Mouse (Mus musculus) forebrain, embryonic 12.5 days (tissue): ENCODE measurements at regions not wholly inside any gene's neighbourhood (a gene's known extent, or its start where the extent isn't known, plus 50 kb on each side); places are given as distances from the start of the nearest gene placed in this dataset.

Experiments
- ATAC-seq: fragments of 200-750 bp; cut with Nextera tagmentation; 2 replicates; pipeline ENCODE4 v1.8.0; 2017; ENCODE audit warnings: moderate TSS enrichment; ENCODE audit not compliant: low FRiP score
- H3K27ac ChIP-seq: fragments of 300-500 bp; sonication (generic); 2 replicates; pipeline ENCODE4 v1.5.1; 2016; ENCODE audit warnings: mild to moderate bottlenecking
- H3K27me3 ChIP-seq: fragments of 300-500 bp; sonication (generic); 2 replicates; pipeline ENCODE4 v1.6.1; 2016; ENCODE audit warnings: mild to moderate bottlenecking
- H3K36me3 ChIP-seq: fragments of 300-500 bp; sonication (generic); replicated peaks from 2 replicates; pipeline ENCODE4 v1.6.1; 2016; ENCODE audit warnings: mild to moderate bottlenecking
- H3K4me1 ChIP-seq: fragments of 300-500 bp; sonication (generic); 2 replicates; pipeline ENCODE4 v1.6.1; 2016
- H3K4me2 ChIP-seq: fragments of 300-500 bp; sonication (generic); 2 replicates; pipeline ENCODE4 v1.6.1; 2016; ENCODE audit warnings: mild to moderate bottlenecking, moderate library complexity
- H3K4me3 ChIP-seq: fragments of 300-500 bp; sonication (generic); replicated peaks from 2 replicates; pipeline ENCODE4 v1.5.1; 2016; ENCODE audit warnings: mild to moderate bottlenecking
- H3K9ac ChIP-seq: fragments of 300-500 bp; sonication (generic); 2 replicates; pipeline ENCODE4 v1.6.1; 2016; ENCODE audit warnings: mild to moderate bottlenecking
- H3K9me3 ChIP-seq: fragments of 300-500 bp; sonication (generic); 2 replicates; pipeline ENCODE4 v1.6.1; 2016
- WGBS: fragments of 180-500 bp; shearing (Covaris S2); methylation state at CpG from one replicate; pipeline ENCODE4 v1.1.7; 2016; 5-methylcytosine and 5-hydroxymethylcytosine counted together

GRCm38 (mm10) chr2:101476862-101477261 is 147.7 kb upstream of the Rag2 start:
- Histone ChIP-seq H3K4me1 (no peaks in the 10 kb centered on the region), H3K9me3 (no peaks in the 10 kb centered on the region), H3K9ac (no peak overlapping the region), H3K36me3 (no peaks in the 10 kb centered on the region), H3K4me3 (no peak overlapping the region), H3K4me2 (no peak overlapping the region), H3K27me3 (no peaks in the 10 kb centered on the region), H3K27ac (no peak overlapping the region)
- ATAC-seq = no peak
- 75% methylated on average over 2 of the region's 2 CpGs for WGBS

GRCm38 (mm10) chr2:101490207-101490606 is 134.3 kb upstream of the Rag2 start:
- WGBS = 92% methylated on average over 2 of the region's 2 CpGs

GRCm38 (mm10) chr2:101491762-101492161 is 132.8 kb upstream of the Rag2 start:
- Histone ChIP-seq H3K4me2 (no peak overlapping the region), H3K4me3 (no peak overlapping the region), H3K4me1 (no peaks in the 10 kb centered on the region), H3K9me3 (no peaks in the 10 kb centered on the region), H3K9ac (no peak overlapping the region), H3K27ac (no peak overlapping the region), H3K36me3 (no peaks in the 10 kb centered on the region), H3K27me3 (no peaks in the 10 kb centered on the region)
- ATAC-seq = no peak
- WGBS = 88% methylated on average over 3 of the region's 3 CpGs

More at GRCm38 (mm10) chr2:101490207-101490606, 134.3 kb upstream of the Rag2 start:
- no peak for ATAC-seq
- Histone ChIP-seq H3K4me2 (no peak overlapping the region), H3K9me3 (no peaks in the 10 kb centered on the region), H3K36me3 (no peaks in the 10 kb centered on the region), H3K27ac (no peak overlapping the region), H3K27me3 (no peaks in the 10 kb centered on the region), H3K4me3 (no peak overlapping the region), H3K9ac (no peak overlapping the region), H3K4me1 (no peaks in the 10 kb centered on the region)

- no peaks in the 10 kb centered on the region for H3K36me3 ChIP-seq
- no peak for ATAC-seq
- no peak overlapping the region for H3K4me2 ChIP-seq
- no peaks in the 10 kb centered on the region for H3K4me1 ChIP-seq
- H3K9me3 ChIP-seq = no peaks in the 10 kb centered on the region
- H3K9ac ChIP-seq = no peak overlapping the region
- no peak overlapping the region for H3K4me3 ChIP-seq
- no peaks in the 10 kb centered on the region for H3K27me3 ChIP-seq
- no peak overlapping the region for H3K27ac ChIP-seq
These were observed 116.4 kb upstream of the Rag2 start for GRCm38 (mm10) chr2:101508116-101508515.
